In genomic region chr7:27451359-27451758, GRCm38 (mm10) we compare ENCODE assay signal across 20 mouse cellular contexts. TPM values are rescaled to one million over a fixed set of nuclear protein-coding genes. Genes with fewer than 3 reads are reported as not detected.
DNase-seq lines count a peak whose midpoint lies in the region; ATAC-seq lines count a peak whose summit lies in the region.
"Had no signal": no experiment of that assay in that cellular context is flagged by ENCODE, and none has a peak within 500 bp of the region (broad histone marks: within the 10 kb centered on the region; RNA-seq: fewer than 3 reads in every experiment).

No protein-coding gene starts in this region.

- peak overlapping the region; percentile 74 for H3K4me2 ChIP-seq in liver, embryonic 12.5 days
- no peak overlapping the region for H3K4me2 ChIP-seq in hindbrain, embryonic 11.5 days (replicated peaks; ENCODE audit: low read depth, low read length)
- H3K4me2 ChIP-seq: forebrain, embryonic 13.5 days; midbrain, embryonic 13.5 days; neural tube, embryonic 13.5 days had no signal

- 91% methylated on average over 2 of the region's 2 CpGs for WGBS in liver, embryonic 12.5 days (ENCODE audit: insufficient replicate concordance)
- 98% methylated on average over 2 of the region's 2 CpGs for WGBS in hindbrain, embryonic 11.5 days

- peak overlapping the region; percentile 95 for H3K9ac ChIP-seq in liver, embryonic 12.5 days
- no peak overlapping the region for H3K9ac ChIP-seq in hindbrain, embryonic 11.5 days (ENCODE audit: low read depth, low read length)
- H3K9ac ChIP-seq: forebrain, embryonic 13.5 days; lung, embryonic 14.5 days; midbrain, embryonic 13.5 days; neural tube, embryonic 13.5 days had no signal

- ATAC-seq in liver, embryonic 12.5 days, result no peak
- peak; percentile 9; the same call in 1 of the 2 replicates for ATAC-seq in megakaryocyte, adult 5-6 weeks (ENCODE audit: poor library complexity, severe bottlenecking)
- no peak for ATAC-seq in hindbrain, embryonic 11.5 days (ENCODE audit: low FRiP score)
- ATAC-seq: CD4-positive, CD25-positive, alpha-beta regulatory T cell, adult 4 months; forebrain, embryonic 13.5 days; midbrain, embryonic 13.5 days had no signal

- peak overlapping the region; percentile 84 for H3K27ac ChIP-seq in liver, embryonic 12.5 days
- no peak overlapping the region for H3K27ac ChIP-seq in hindbrain, embryonic 11.5 days (ENCODE audit: low read depth, low read length)
- H3K27ac ChIP-seq: embryonic facial prominence, embryonic 10.5 days; forebrain, embryonic 13.5 days; heart, adult 2 months; hindbrain, embryonic 10.5 days; midbrain, embryonic 13.5 days; neural tube, embryonic 13.5 days; stomach, postnatal 0 days had no signal

- H3K4me3 ChIP-seq in liver, embryonic 12.5 days, result peak overlapping the region; percentile 82
- no peak overlapping the region for H3K4me3 ChIP-seq in hindbrain, embryonic 11.5 days (ENCODE audit: low read depth, low read length)
- H3K4me3 ChIP-seq: embryonic facial prominence, embryonic 10.5 days; forebrain, embryonic 13.5 days; heart, adult 2 months; hindbrain, embryonic 10.5 days; midbrain, embryonic 13.5 days; neural tube, embryonic 13.5 days had no signal

- peaks cover 10% of the 10 kb centered on the region for H3K27me3 ChIP-seq in liver, embryonic 12.5 days (replicated peaks)
- H3K27me3 ChIP-seq in hindbrain, embryonic 11.5 days (ENCODE audit: control insufficient read depth, insufficient read depth, low read length), result peaks cover 8% of the 10 kb centered on the region

- peaks cover 66% of the 10 kb centered on the region for H3K36me3 ChIP-seq in liver, embryonic 12.5 days
- no peaks in the 10 kb centered on the region for H3K36me3 ChIP-seq in hindbrain, embryonic 11.5 days (ENCODE audit: control insufficient read depth, insufficient read depth, low read length)
- H3K36me3 ChIP-seq: embryonic facial prominence, embryonic 10.5 days; hindbrain, embryonic 10.5 days; midbrain, embryonic 13.5 days; neural tube, embryonic 13.5 days had no signal

- peak; percentile 80 for DNase-seq in A20 (ENCODE audit: low read depth, low spot score)
- peak; percentile 47 to 48 for DNase-seq in B cell, adult 2 months
- no peak for DNase-seq in hindbrain, embryonic 11.5 days (ENCODE audit: low spot score)
- no peak for DNase-seq in cerebellum, postnatal 36 days
- DNase-seq in left cerebral cortex, adult 18-20 months (ENCODE audit: low spot score in 2 of 2), result no peak
- DNase-seq: cerebellum, adult 2 months; kidney, adult 8-10 months; lung, embryonic 14.5 days; spleen, adult 18-20 months had no signal

- no peaks in the 10 kb centered on the region for H3K9me3 ChIP-seq in liver, embryonic 12.5 days (replicated peaks)
- H3K9me3 ChIP-seq in hindbrain, embryonic 11.5 days (ENCODE audit: control insufficient read depth, low read length), result no peaks in the 10 kb centered on the region
- H3K9me3 ChIP-seq: embryonic facial prominence, embryonic 10.5 days; forebrain, embryonic 13.5 days; hindbrain, embryonic 10.5 days; midbrain, embryonic 13.5 days; neural tube, embryonic 13.5 days had no signal

- peaks cover 86% of the 10 kb centered on the region for H3K4me1 ChIP-seq in liver, embryonic 12.5 days
- no peaks in the 10 kb centered on the region; the same call in 1 of the 2 replicates for H3K4me1 ChIP-seq in hindbrain, embryonic 11.5 days (replicated peaks; ENCODE audit: control insufficient read depth, insufficient read depth, low read length)

RNA-seq across cellular contexts. Expression of gene Blvrb, which starts 3.6 kb away (rescaled TPM):
- polyA plus RNA-seq in liver, embryonic 12.5 days (2016; fragmentation: Nextera tagmentation; extraction: Ambion mirVana), result 895 and 897 TPM in 2 replicates
- 35.3 and 42.0 TPM in 2 replicates for total RNA-seq in megakaryocyte, adult 5-6 weeks (2015)
- total RNA-seq in megakaryocyte, adult 5-6 weeks (2017), result 15.5 and 16.2 TPM in 2 replicates
- 34.8 and 35.4 TPM in 2 replicates for polyA plus RNA-seq in hindbrain, embryonic 11.5 days (2014; fragmentation: Nextera tagmentation; extraction: Ambion mirVana)
- total RNA-seq in left cerebral cortex, adult 18-20 months (2021), result 10 to 100 TPM; 20.8 to 21.3 TPM

RNA-seq across cellular contexts. Expression of gene Sptbn4, which starts 3.9 kb away (rescaled TPM):
- polyA plus RNA-seq in liver, embryonic 12.5 days (2016; fragmentation: Nextera tagmentation; extraction: Ambion mirVana), result 0.11 and 0.12 TPM in 2 replicates
- 0.13 and 0.32 TPM in 2 replicates for total RNA-seq in megakaryocyte, adult 5-6 weeks (2015)
- total RNA-seq in megakaryocyte, adult 5-6 weeks (2017), result 0.07 and 0.20 TPM in 2 replicates
- 0.20 and 0.57 TPM in 2 replicates for polyA plus RNA-seq in hindbrain, embryonic 11.5 days (2014; fragmentation: Nextera tagmentation; extraction: Ambion mirVana)
- total RNA-seq in left cerebral cortex, adult 18-20 months (2021), result 100 to 1,000 TPM; 139 to 142 TPM
- total RNA-seq: gastrocnemius, adult 8-10 months had no signal

RNA-seq across cellular contexts. Expression of gene Sertad3, which starts 22.2 kb away (rescaled TPM):
- polyA plus RNA-seq in liver, embryonic 12.5 days (2016; fragmentation: Nextera tagmentation; extraction: Ambion mirVana), result 24.6 and 26.3 TPM in 2 replicates
- 5.8 and 7.8 TPM in 2 replicates for total RNA-seq in megakaryocyte, adult 5-6 weeks (2015)
- 11.1 and 11.6 TPM in 2 replicates for total RNA-seq in megakaryocyte, adult 5-6 weeks (2017)
- polyA plus RNA-seq in hindbrain, embryonic 11.5 days (2014; fragmentation: Nextera tagmentation; extraction: Ambion mirVana), result 20.7 and 22.2 TPM in 2 replicates
- 1 to 10 TPM; 3.5 to 3.9 TPM for total RNA-seq in left cerebral cortex, adult 18-20 months (2021)

RNA-seq across cellular contexts. Expression of gene Sertad1, which starts 35.4 kb away (rescaled TPM):
- polyA plus RNA-seq in liver, embryonic 12.5 days (2016; fragmentation: Nextera tagmentation; extraction: Ambion mirVana), result 19.5 and 20.9 TPM in 2 replicates
- total RNA-seq in megakaryocyte, adult 5-6 weeks (2015), result 17.4 and 18.9 TPM in 2 replicates
- 11.2 and 19.7 TPM in 2 replicates for total RNA-seq in megakaryocyte, adult 5-6 weeks (2017)
- 18.4 and 21.0 TPM in 2 replicates for polyA plus RNA-seq in hindbrain, embryonic 11.5 days (2014; fragmentation: Nextera tagmentation; extraction: Ambion mirVana)
- 10 to 100 TPM; 15.3 to 26.9 TPM for total RNA-seq in left cerebral cortex, adult 18-20 months (2021)

RNA-seq across cellular contexts. Expression of gene Prx, which starts 47.8 kb away (rescaled TPM):
- 0.91 and 1.2 TPM in 2 replicates for polyA plus RNA-seq in liver, embryonic 12.5 days (2016; fragmentation: Nextera tagmentation; extraction: Ambion mirVana)
- total RNA-seq in megakaryocyte, adult 5-6 weeks (2015), result 0.05 and 0.16 TPM in 2 replicates
- 0.22 TPM in 1 of 2 replicates, not detected in the other for total RNA-seq in megakaryocyte, adult 5-6 weeks (2017)
- 0.53 and 1.0 TPM in 2 replicates for polyA plus RNA-seq in hindbrain, embryonic 11.5 days (2014; fragmentation: Nextera tagmentation; extraction: Ambion mirVana)
- under 1 TPM; 0.23 to 0.33 TPM for total RNA-seq in left cerebral cortex, adult 18-20 months (2021)

Comparison
In these comparisons a context has a peak if more than half of its experiments do, and no peak if none do; other contexts are left out.
1. DNase-seq: peak in A20 (single experiment) and B cell, adult 2 months (2 of 2); none in hindbrain, embryonic 11.5 days (single experiment), cerebellum, postnatal 36 days (0 of 2) and left cerebral cortex, adult 18-20 months (0 of 2).
2. RNA of gene Sptbn4, which starts 3.9 kb away (total RNA-seq): 139 to 142 TPM in left cerebral cortex, adult 18-20 months; 0.07 to 0.32 TPM in megakaryocyte, adult 5-6 weeks; every median in the first group is over 100 times any median in the second.